Mouse (Mus musculus): ENCODE results near the gene Pnkp. TPM values are rescaled to one million over a fixed set of nuclear protein-coding genes. Genes with fewer than 3 reads are reported as not detected.
A peak's percentile ranks its signal among the peaks of the same experiment; 100 is the strongest.

The Pnkp gene
- polyA plus RNA-seq, 1 experiment = 48.7 TPM

- H3K27ac ChIP-seq (ENCODE audit: insufficient read depth, low read depth, low read length) = no peak overlapping the region
- TF ChIP-seq CTCF (IDR thresholded peaks at IDR 0.05; ENCODE audit: low read depth, low read length) (no peak), POLR2A (IDR thresholded peaks at IDR 0.05; ENCODE audit: borderline replicate concordance, low read depth, low read length) (no peak)
- no peak overlapping the region for H3K4me3 ChIP-seq (ENCODE audit: insufficient read depth, low read length)
- peaks cover 60% of the 10 kb centered on the region for H3K4me1 ChIP-seq (ENCODE audit: control insufficient read depth, insufficient read depth, low read length)
These were observed 33.5 kb upstream of the Pnkp start for GRCm38 (mm10) chr7:44823409-44823808.

GRCm38 (mm10) chr7:44824872-44825271, 32.1 kb upstream of the Pnkp start:
- TF ChIP-seq POLR2A (IDR thresholded peaks at IDR 0.05; ENCODE audit: borderline replicate concordance, low read depth, low read length) (no peak), CTCF (IDR thresholded peaks at IDR 0.05; ENCODE audit: low read depth, low read length) (no peak)
- H3K4me3 ChIP-seq (ENCODE audit: insufficient read depth, low read length) = no peak overlapping the region
- peaks cover 53% of the 10 kb centered on the region for H3K4me1 ChIP-seq (ENCODE audit: control insufficient read depth, insufficient read depth, low read length)
- peak overlapping the region; percentile 7; the same call in 1 of the 2 replicates for H3K27ac ChIP-seq (ENCODE audit: insufficient read depth, low read depth, low read length)

- H3K27ac ChIP-seq (ENCODE audit: insufficient read depth, low read depth, low read length) = no peak overlapping the region
- no peak for TF ChIP-seq POLR2A (IDR thresholded peaks at IDR 0.05; ENCODE audit: borderline replicate concordance, low read depth, low read length)
- TF ChIP-seq CTCF (IDR thresholded peaks at IDR 0.05; ENCODE audit: low read depth, low read length) = no peak
- H3K4me1 ChIP-seq (ENCODE audit: control insufficient read depth, insufficient read depth, low read length) = peaks cover 48% of the 10 kb centered on the region
- H3K4me3 ChIP-seq (ENCODE audit: insufficient read depth, low read length) = no peak overlapping the region
These were observed 30.2 kb upstream of the Pnkp start for GRCm38 (mm10) chr7:44826771-44827170.

- TF ChIP-seq CTCF (IDR thresholded peaks at IDR 0.05; ENCODE audit: low read depth, low read length) = no peak
- TF ChIP-seq POLR2A (IDR thresholded peaks at IDR 0.05; ENCODE audit: borderline replicate concordance, low read depth, low read length) = no peak
- H3K4me3 ChIP-seq (ENCODE audit: insufficient read depth, low read length) = no peak overlapping the region
- peaks cover 50% of the 10 kb centered on the region for H3K4me1 ChIP-seq (ENCODE audit: control insufficient read depth, insufficient read depth, low read length)
- no peak overlapping the region for H3K27ac ChIP-seq (ENCODE audit: insufficient read depth, low read depth, low read length)
These were observed 28.2 kb upstream of the Pnkp start for GRCm38 (mm10) chr7:44828706-44829105.

- Histone ChIP-seq H3K4me1 (ENCODE audit: control insufficient read depth, insufficient read depth, low read length) (peaks cover 57% of the 10 kb centered on the region), H3K4me3 (ENCODE audit: insufficient read depth, low read length) (no peak overlapping the region), H3K27ac (ENCODE audit: insufficient read depth, low read depth, low read length) (no peak overlapping the region)
- TF ChIP-seq CTCF (IDR thresholded peaks at IDR 0.05; ENCODE audit: low read depth, low read length) (no peak), POLR2A (IDR thresholded peaks at IDR 0.05; ENCODE audit: borderline replicate concordance, low read depth, low read length) (no peak)
These were observed 24.2 kb upstream of the Pnkp start for GRCm38 (mm10) chr7:44832763-44833162.

GRCm38 (mm10) chr7:44835373-44836015, 21.4 kb upstream of the Pnkp start:
- peak overlapping the region; percentile 61 for H3K27ac ChIP-seq (ENCODE audit: insufficient read depth, low read depth, low read length)
- H3K4me1 ChIP-seq (ENCODE audit: control insufficient read depth, insufficient read depth, low read length) = peaks cover 57% of the 10 kb centered on the region
- no peak overlapping the region for H3K4me3 ChIP-seq (ENCODE audit: insufficient read depth, low read length)
- no peak for TF ChIP-seq POLR2A (IDR thresholded peaks at IDR 0.05; ENCODE audit: borderline replicate concordance, low read depth, low read length)
- peak; percentile 13; the same call in 1 of the 2 replicates for TF ChIP-seq CTCF (IDR thresholded peaks at IDR 0.05; ENCODE audit: low read depth, low read length)

GRCm38 (mm10) chr7:44836016-44836404, 20.9 kb upstream of the Pnkp start:
- H3K27ac ChIP-seq (ENCODE audit: insufficient read depth, low read depth, low read length) = peak overlapping the region; percentile 80

GRCm38 (mm10) chr7:44836423-44837053, 20.4 kb upstream of the Pnkp start:
- peak overlapping the region; percentile 80 for H3K27ac ChIP-seq (ENCODE audit: insufficient read depth, low read depth, low read length)
- H3K4me1 ChIP-seq (ENCODE audit: control insufficient read depth, insufficient read depth, low read length) = peaks cover 49% of the 10 kb centered on the region
- TF ChIP-seq CTCF (IDR thresholded peaks at IDR 0.05; ENCODE audit: low read depth, low read length) = no peak
- H3K4me3 ChIP-seq (ENCODE audit: insufficient read depth, low read length) = peak overlapping the region; percentile 3; the same call in 1 of the 2 replicates

More at GRCm38 (mm10) chr7:44836016-44836404, 20.9 kb upstream of the Pnkp start:
- H3K4me1 ChIP-seq (ENCODE audit: control insufficient read depth, insufficient read depth, low read length) = peaks cover 54% of the 10 kb centered on the region
- TF ChIP-seq CTCF (IDR thresholded peaks at IDR 0.05; ENCODE audit: low read depth, low read length) (no peak), POLR2A (IDR thresholded peaks at IDR 0.05; ENCODE audit: borderline replicate concordance, low read depth, low read length) (no peak)
- peak overlapping the region; percentile 3; the same call in 1 of the 2 replicates for H3K4me3 ChIP-seq (ENCODE audit: insufficient read depth, low read length)

GRCm38 (mm10) chr7:44838073-44838472, 18.9 kb upstream of the Pnkp start:
- TF ChIP-seq CTCF (IDR thresholded peaks at IDR 0.05; ENCODE audit: low read depth, low read length) = no peak
- TF ChIP-seq POLR2A (IDR thresholded peaks at IDR 0.05; ENCODE audit: borderline replicate concordance, low read depth, low read length) = no peak
- H3K4me3 ChIP-seq (ENCODE audit: insufficient read depth, low read length) = no peak overlapping the region
- H3K4me1 ChIP-seq (ENCODE audit: control insufficient read depth, insufficient read depth, low read length) = peaks cover 36% of the 10 kb centered on the region
- H3K27ac ChIP-seq (ENCODE audit: insufficient read depth, low read depth, low read length) = no peak overlapping the region

GRCm38 (mm10) chr7:44839171-44839490, 17.8 kb upstream of the Pnkp start:
- Histone ChIP-seq H3K4me1 (ENCODE audit: control insufficient read depth, insufficient read depth, low read length) (peaks cover 31% of the 10 kb centered on the region), H3K27ac (ENCODE audit: insufficient read depth, low read depth, low read length) (no peak overlapping the region), H3K4me3 (ENCODE audit: insufficient read depth, low read length) (no peak overlapping the region)
- TF ChIP-seq POLR2A (IDR thresholded peaks at IDR 0.05; ENCODE audit: borderline replicate concordance, low read depth, low read length) = no peak
- no peak for TF ChIP-seq CTCF (IDR thresholded peaks at IDR 0.05; ENCODE audit: low read depth, low read length)
